Mouse (Mus musculus): ENCODE data around the gene Ppp1r15a. TPM values are rescaled to one million over a fixed set of nuclear protein-coding genes. Genes with fewer than 3 reads are reported as not detected.
A peak's percentile ranks its signal among the peaks of the same experiment; 100 is the strongest.
"Not testable (repeated sequence)": the region's sequence is repeated elsewhere in the genome, so short reads cannot be mapped to it uniquely, and the experiment has no call there.

The Ppp1r15a gene
- polyA plus RNA-seq, 1 experiment from 2014 or later: 14.7 TPM

DNA sequence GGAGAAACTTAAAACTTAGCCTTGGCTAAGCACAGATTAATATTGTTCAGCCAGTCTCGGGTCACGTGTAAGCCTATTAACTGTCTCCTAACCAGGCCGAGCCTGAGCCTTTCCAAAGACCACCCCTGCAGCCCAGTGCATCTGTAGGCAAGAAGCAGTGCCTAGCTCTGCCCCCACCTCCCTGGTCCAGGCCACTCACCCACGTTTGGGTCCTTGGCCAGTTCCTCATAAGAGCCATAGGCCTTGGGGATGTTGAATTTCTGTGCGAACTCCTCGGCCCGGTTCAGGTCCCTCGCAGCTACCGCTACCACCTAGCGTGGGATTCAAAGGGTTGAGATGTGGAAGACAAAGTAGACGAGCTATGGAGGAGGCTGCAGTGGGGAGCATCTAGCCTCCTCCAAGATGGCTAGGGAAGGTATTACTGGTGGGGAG is 38.2 kb downstream of the Ppp1r15a start:
- ATAC-seq (replicated peaks; ENCODE audit: low FRiP score, low TSS enrichment, low read depth) (peak; percentile 5; the same call in 1 of the 2 replicates), DNase-seq (ENCODE audit: low spot score) (peak; percentile 68)
- peaks cover 6% of the 10 kb centered on the region; the same call in 1 of the 2 replicates for H3K36me3 ChIP-seq (ENCODE audit: control insufficient read depth, insufficient read depth, low read length)
- WGBS: 29% methylated on average over 11 of the region's 11 CpGs
- peaks cover 15% of the 10 kb centered on the region for H3K4me1 ChIP-seq (replicated peaks; ENCODE audit: control insufficient read depth, insufficient read depth, low read length)
- H3K9ac ChIP-seq (ENCODE audit: low read length): peak overlapping the region; percentile 58; the same call in 1 of the 2 replicates
- H3K27ac ChIP-seq (ENCODE audit: low read depth): peak overlapping the region; percentile 49
- peak overlapping the region; percentile 57 for H3K4me2 ChIP-seq (ENCODE audit: low read length)
- peak overlapping the region; percentile 47 for H3K4me3 ChIP-seq (ENCODE audit: low read depth, low read length)
- H3K27me3 ChIP-seq (replicated peaks; ENCODE audit: control insufficient read depth, insufficient read depth, low read length): no peaks in the 10 kb centered on the region
- H3K9me3 ChIP-seq (ENCODE audit: control insufficient read depth, low read length): no peaks in the 10 kb centered on the region

DNA sequence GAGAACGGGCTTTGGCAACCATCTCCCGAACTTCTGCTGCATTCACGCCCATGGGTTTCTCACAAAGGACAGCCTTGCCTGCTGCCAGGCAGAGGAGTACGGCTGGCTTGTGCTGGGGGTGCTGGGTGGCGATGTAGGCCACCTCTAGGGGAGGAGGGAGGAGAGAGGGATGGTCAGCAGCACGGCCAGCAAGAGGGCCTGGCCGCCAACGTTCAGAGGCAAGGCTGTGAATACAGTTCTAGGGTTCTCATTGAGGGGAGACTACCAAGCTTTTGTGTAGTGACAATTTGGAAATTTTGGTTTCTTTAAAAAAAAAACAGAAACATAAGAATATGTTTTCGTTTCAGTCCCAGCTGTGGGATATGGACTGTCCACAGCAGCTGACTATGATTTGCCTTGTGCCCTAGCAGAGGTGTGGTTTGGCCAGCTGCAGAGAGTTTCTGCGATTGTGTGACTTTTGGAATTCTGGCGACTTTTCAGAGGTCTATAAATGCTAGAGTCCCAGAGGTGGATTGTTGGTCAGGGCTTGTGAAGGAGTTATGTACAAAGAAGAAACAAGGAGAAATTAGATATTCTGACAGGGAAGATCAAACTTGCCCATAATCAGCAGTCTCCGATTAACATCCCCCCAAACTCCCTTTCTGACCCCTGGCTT is 39.2 kb downstream of the Ppp1r15a start, which contains the start of gene Gm45808:
TSS of gene Gm45808 (minus strand) at position 51 of the 655 bp plus-strand sequence.
- peak within 1 kb of the TSS; percentile 49; the same call in 1 of the 2 replicates for H3K27ac ChIP-seq (ENCODE audit: low read depth)
- no peaks in the 10 kb centered on the region for H3K9me3 ChIP-seq (ENCODE audit: control insufficient read depth, low read length)
- ATAC-seq (replicated peaks; ENCODE audit: low FRiP score, low TSS enrichment, low read depth): no peak
- no peak within 1 kb of the TSS for H3K4me2 ChIP-seq (ENCODE audit: low read length)
- WGBS: 83% methylated on average over 12 of the region's 12 CpGs
- H3K9ac ChIP-seq (ENCODE audit: low read length): no peak within 1 kb of the TSS
- H3K27me3 ChIP-seq (replicated peaks; ENCODE audit: control insufficient read depth, insufficient read depth, low read length): no peaks in the 10 kb centered on the region
- no peak within 1 kb of the TSS for H3K4me3 ChIP-seq (ENCODE audit: low read depth, low read length)
- no peaks in the 10 kb centered on the region for H3K36me3 ChIP-seq (ENCODE audit: control insufficient read depth, insufficient read depth, low read length)
- no peak for DNase-seq (ENCODE audit: low spot score)
- H3K4me1 ChIP-seq (replicated peaks; ENCODE audit: control insufficient read depth, insufficient read depth, low read length): peaks cover 15% of the 10 kb centered on the region

DNA sequence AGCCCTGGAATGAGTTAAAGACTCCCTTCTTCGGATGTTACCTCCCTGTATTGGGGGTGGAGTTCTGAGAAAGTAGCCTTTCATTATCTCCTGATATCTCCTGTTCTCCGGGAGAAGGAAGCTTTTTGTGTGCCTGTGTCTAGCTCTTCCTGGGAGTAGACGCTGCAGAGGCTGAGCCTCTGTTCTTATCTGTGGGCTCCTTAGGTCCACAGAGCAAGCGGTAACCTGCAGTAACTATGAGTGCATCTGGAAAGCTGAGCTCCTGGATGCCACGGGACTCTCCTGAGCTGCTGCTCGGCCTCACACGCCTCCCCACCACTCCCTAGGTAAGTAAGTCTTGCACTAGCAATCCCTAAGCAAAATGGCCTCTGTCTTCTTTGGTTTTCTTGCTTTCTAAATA is 39.9 kb downstream of the Ppp1r15a start:
- H3K4me2 ChIP-seq (ENCODE audit: low read length): no peak overlapping the region
- no peaks in the 10 kb centered on the region for H3K9me3 ChIP-seq (ENCODE audit: control insufficient read depth, low read length)
- 62% methylated on average over 7 of the region's 7 CpGs for WGBS
- ATAC-seq (replicated peaks; ENCODE audit: low FRiP score, low TSS enrichment, low read depth) (no peak), DNase-seq (ENCODE audit: low spot score) (no peak)
- peaks cover 13% of the 10 kb centered on the region for H3K4me1 ChIP-seq (replicated peaks; ENCODE audit: control insufficient read depth, insufficient read depth, low read length)
- H3K36me3 ChIP-seq (ENCODE audit: control insufficient read depth, insufficient read depth, low read length): no peaks in the 10 kb centered on the region
- no peak overlapping the region for H3K27ac ChIP-seq (ENCODE audit: low read depth)
- H3K9ac ChIP-seq (ENCODE audit: low read length): no peak overlapping the region
- no peak overlapping the region for H3K4me3 ChIP-seq (ENCODE audit: low read depth, low read length)
- H3K27me3 ChIP-seq (replicated peaks; ENCODE audit: control insufficient read depth, insufficient read depth, low read length): no peaks in the 10 kb centered on the region

DNA sequence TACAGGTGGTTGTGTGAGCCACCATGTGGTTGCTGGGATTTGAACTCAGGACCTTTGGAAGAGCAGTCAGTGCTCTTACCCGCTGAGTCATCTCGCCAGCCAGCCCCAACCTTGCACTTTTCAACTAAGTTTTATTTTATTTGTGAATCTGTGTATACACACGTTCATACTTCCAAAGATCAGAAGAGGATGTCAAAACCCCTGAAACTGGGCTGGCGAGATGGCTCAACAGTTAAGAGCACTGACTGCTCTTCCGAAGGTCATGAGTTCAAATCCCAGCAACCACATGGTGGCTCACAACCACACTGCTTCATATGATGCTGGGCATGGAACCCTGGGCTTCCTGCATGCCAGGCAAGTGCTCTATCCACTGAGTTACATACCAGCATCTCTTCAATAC is 41.1 kb downstream of the Ppp1r15a start:
- H3K27ac ChIP-seq (ENCODE audit: low read depth); H3K36me3 ChIP-seq (ENCODE audit: control insufficient read depth, insufficient read depth, low read length); H3K27me3 ChIP-seq (replicated peaks; ENCODE audit: control insufficient read depth, insufficient read depth, low read length); H3K4me2 ChIP-seq (ENCODE audit: low read length); H3K4me3 ChIP-seq (ENCODE audit: low read depth, low read length); H3K4me1 ChIP-seq (replicated peaks; ENCODE audit: control insufficient read depth, insufficient read depth, low read length); DNase-seq (ENCODE audit: low spot score); H3K9ac ChIP-seq (ENCODE audit: low read length); ATAC-seq (replicated peaks; ENCODE audit: low FRiP score, low TSS enrichment, low read depth); H3K9me3 ChIP-seq (ENCODE audit: control insufficient read depth, low read length): not testable (repeated sequence)
- 94% methylated on average over 5 of the region's 5 CpGs for WGBS

DNA sequence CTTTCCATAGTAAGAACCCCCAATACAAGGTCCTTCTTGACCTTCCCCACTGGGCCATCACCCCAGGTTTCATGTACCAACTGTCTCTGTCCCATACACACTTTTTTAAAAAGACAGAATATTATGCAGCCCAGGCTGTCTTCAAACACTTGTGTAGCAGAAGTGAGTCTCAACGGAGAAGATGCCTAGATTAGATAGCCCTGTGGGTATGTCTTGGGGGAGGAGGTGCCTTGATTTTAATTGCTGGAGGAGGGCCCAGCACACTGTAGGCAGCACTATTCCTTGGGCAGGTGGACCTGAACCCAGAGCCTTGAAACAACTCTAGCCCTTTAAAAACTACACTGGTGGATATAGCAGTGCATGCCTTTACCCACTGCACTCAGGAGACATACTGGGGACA is 43.9 kb downstream of the Ppp1r15a start:
- no peaks in the 10 kb centered on the region for H3K27me3 ChIP-seq (replicated peaks; ENCODE audit: control insufficient read depth, insufficient read depth, low read length)
- H3K27ac ChIP-seq (ENCODE audit: low read depth): no peak overlapping the region
- WGBS: 67% methylated on average over 1 of the region's 1 CpGs
- H3K9me3 ChIP-seq (ENCODE audit: control insufficient read depth, low read length): no peaks in the 10 kb centered on the region
- no peak for ATAC-seq (replicated peaks; ENCODE audit: low FRiP score, low TSS enrichment, low read depth)
- H3K4me1 ChIP-seq (replicated peaks; ENCODE audit: control insufficient read depth, insufficient read depth, low read length): no peaks in the 10 kb centered on the region
- no peak overlapping the region for H3K4me3 ChIP-seq (ENCODE audit: low read depth, low read length)
- no peaks in the 10 kb centered on the region for H3K36me3 ChIP-seq (ENCODE audit: control insufficient read depth, insufficient read depth, low read length)
- no peak for DNase-seq (ENCODE audit: low spot score)
- no peak overlapping the region for H3K9ac ChIP-seq (ENCODE audit: low read length)
- no peak overlapping the region for H3K4me2 ChIP-seq (ENCODE audit: low read length)

DNA sequence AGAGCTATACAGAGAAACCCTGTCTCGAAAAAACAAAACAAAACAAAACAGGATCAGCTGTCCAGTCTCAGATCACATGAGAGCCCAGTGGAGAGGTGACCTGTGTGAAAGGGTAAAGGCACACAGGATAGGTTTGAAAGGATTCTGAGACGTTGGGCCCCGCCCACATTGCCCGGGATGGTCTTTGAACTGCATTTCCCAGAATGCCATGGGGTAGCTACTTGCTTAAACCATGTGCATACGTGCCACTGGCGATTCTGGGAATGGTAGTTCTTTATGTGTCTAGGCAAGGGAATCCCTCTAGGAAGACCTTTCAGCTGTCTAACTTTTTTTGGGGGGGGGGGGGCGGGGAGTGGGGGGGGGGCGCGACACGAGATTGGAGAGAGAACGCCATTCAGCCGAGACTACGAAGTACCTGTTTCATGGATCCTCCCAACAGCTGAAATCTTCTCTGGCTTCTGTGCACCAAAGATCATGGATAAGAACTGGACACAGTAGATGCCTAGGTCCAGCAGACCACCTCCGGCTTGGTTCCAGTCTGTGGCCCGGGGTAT is 44.6 kb downstream of the Ppp1r15a start, which contains the start of gene Tulp2:
TSS of gene Tulp2 (plus strand) at position 504 of the 554 bp plus-strand sequence.
- Histone ChIP-seq H3K4me2 (ENCODE audit: low read length) (no peak within 1 kb of the TSS), H3K9me3 (ENCODE audit: control insufficient read depth, low read length) (no peaks in the 10 kb centered on the region), H3K27ac (ENCODE audit: low read depth) (no peak within 1 kb of the TSS), H3K4me1 (replicated peaks; ENCODE audit: control insufficient read depth, insufficient read depth, low read length) (no peaks in the 10 kb centered on the region), H3K27me3 (replicated peaks; ENCODE audit: control insufficient read depth, insufficient read depth, low read length) (no peaks in the 10 kb centered on the region), H3K9ac (ENCODE audit: low read length) (no peak within 1 kb of the TSS), H3K4me3 (ENCODE audit: low read depth, low read length) (no peak within 1 kb of the TSS), H3K36me3 (ENCODE audit: control insufficient read depth, insufficient read depth, low read length) (no peaks in the 10 kb centered on the region)
- ATAC-seq (replicated peaks; ENCODE audit: low FRiP score, low TSS enrichment, low read depth): peak; percentile 36
- peak; percentile 64 for DNase-seq (ENCODE audit: low spot score)
- 66% methylated on average over 11 of the region's 15 CpGs for WGBS

DNA sequence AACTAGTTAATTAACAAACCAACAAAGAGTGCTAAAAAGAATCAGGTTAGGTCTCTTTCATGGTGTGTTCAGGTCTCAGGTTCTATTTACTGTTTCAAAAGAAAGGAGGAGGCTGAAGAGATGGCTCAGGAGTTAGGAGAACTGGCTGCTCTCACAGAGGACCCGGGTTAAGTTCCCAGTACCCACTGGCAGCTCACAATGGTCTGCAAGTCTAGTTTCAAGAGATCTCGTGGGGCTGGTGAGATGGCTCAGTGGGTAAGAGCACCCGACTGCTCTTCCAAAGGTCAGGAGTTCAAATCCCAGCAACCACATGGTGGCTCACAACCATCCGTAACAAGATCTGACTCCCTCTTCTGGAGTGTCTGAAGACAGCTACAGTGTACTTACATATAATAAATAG is 45.8 kb downstream of the Ppp1r15a start:
- H3K27ac ChIP-seq (ENCODE audit: low read depth); H3K9ac ChIP-seq (ENCODE audit: low read length); DNase-seq (ENCODE audit: low spot score); ATAC-seq (replicated peaks; ENCODE audit: low FRiP score, low TSS enrichment, low read depth); H3K4me3 ChIP-seq (ENCODE audit: low read depth, low read length); H3K36me3 ChIP-seq (ENCODE audit: control insufficient read depth, insufficient read depth, low read length); H3K27me3 ChIP-seq (replicated peaks; ENCODE audit: control insufficient read depth, insufficient read depth, low read length); H3K4me1 ChIP-seq (replicated peaks; ENCODE audit: control insufficient read depth, insufficient read depth, low read length); H3K9me3 ChIP-seq (ENCODE audit: control insufficient read depth, low read length); H3K4me2 ChIP-seq (ENCODE audit: low read length): not testable (repeated sequence)
- 77% methylated on average over 3 of the region's 4 CpGs for WGBS

DNA sequence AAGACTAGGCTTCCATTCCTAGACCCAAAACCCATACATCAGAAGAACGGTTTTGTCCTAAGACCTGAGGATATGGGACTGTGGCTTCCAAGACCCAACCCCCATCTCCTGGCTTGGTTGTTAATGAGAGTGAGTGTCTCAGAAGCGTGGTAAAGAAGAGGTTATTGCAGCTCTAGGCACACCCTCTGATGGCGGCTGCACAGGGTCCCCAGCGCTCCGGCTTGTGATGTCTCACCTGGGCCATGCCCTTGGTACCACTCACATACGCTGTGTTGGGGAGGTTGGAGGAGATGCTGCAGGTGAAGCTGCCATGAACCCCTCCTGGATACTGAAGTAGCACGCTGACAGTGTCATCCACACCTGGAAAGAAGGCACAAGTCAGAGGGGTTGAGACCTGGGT is 47.3 kb downstream of the Ppp1r15a start:
- Histone ChIP-seq H3K27ac (ENCODE audit: low read depth) (no peak overlapping the region), H3K27me3 (replicated peaks; ENCODE audit: control insufficient read depth, insufficient read depth, low read length) (no peaks in the 10 kb centered on the region), H3K9ac (ENCODE audit: low read length) (no peak overlapping the region), H3K4me3 (ENCODE audit: low read depth, low read length) (no peak overlapping the region), H3K4me1 (replicated peaks; ENCODE audit: control insufficient read depth, insufficient read depth, low read length) (no peaks in the 10 kb centered on the region), H3K9me3 (ENCODE audit: control insufficient read depth, low read length) (no peaks in the 10 kb centered on the region), H3K4me2 (ENCODE audit: low read length) (no peak overlapping the region), H3K36me3 (ENCODE audit: control insufficient read depth, insufficient read depth, low read length) (no peaks in the 10 kb centered on the region)
- DNase-seq (ENCODE audit: low spot score) (no peak), ATAC-seq (replicated peaks; ENCODE audit: low FRiP score, low TSS enrichment, low read depth) (no peak)
- 92% methylated on average over 7 of the region's 7 CpGs for WGBS

DNA sequence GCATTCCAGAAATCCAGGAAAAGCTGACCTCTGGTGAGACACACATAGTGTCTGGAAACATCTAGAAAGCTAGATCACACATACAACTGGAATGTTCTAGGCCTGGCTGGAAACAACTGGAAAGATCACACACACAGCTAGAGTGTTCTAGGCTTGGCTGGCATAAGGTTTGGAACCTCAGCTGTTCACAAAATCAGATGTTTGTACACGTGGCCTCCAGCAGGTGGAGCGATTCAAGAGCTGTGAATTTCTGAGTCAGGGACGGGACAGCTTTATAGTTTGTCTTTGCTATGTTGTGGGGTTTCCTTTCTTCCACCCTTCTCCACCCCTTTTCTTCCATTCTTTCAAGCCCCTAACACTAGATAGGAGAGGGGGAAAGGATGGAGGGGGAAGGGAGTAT is 49.1 kb downstream of the Ppp1r15a start:
- Histone ChIP-seq H3K27ac (ENCODE audit: low read depth) (no peak overlapping the region), H3K4me2 (ENCODE audit: low read length) (no peak overlapping the region), H3K9me3 (ENCODE audit: control insufficient read depth, low read length) (no peaks in the 10 kb centered on the region), H3K36me3 (ENCODE audit: control insufficient read depth, insufficient read depth, low read length) (no peaks in the 10 kb centered on the region), H3K4me1 (replicated peaks; ENCODE audit: control insufficient read depth, insufficient read depth, low read length) (no peaks in the 10 kb centered on the region), H3K9ac (ENCODE audit: low read length) (no peak overlapping the region), H3K27me3 (replicated peaks; ENCODE audit: control insufficient read depth, insufficient read depth, low read length) (no peaks in the 10 kb centered on the region), H3K4me3 (ENCODE audit: low read depth, low read length) (no peak overlapping the region)
- DNase-seq (ENCODE audit: low spot score) (peak; percentile 73), ATAC-seq (replicated peaks; ENCODE audit: low FRiP score, low TSS enrichment, low read depth) (no peak)
- WGBS: 14% methylated on average over 3 of the region's 3 CpGs
